Mouse (Mus musculus) brain, embryonic 14.5 days (tissue): ENCODE data around the gene Fank1.

ENCODE experiments used
- CTCF ChIP-seq: fragments of 200-500 bp; IDR thresholded peaks from 2 replicates; pipeline ENCODE4 v1.5.1; 2012; ENCODE audit warnings: inconsistent platforms, mild to moderate bottlenecking, moderate library complexity, borderline replicate concordance; ENCODE audit not compliant: insufficient read depth, insufficient read length; ENCODE audit errors: extremely low read depth
- POLR2A ChIP-seq: fragments of 200-500 bp; IDR thresholded peaks from 2 replicates; pipeline ENCODE4 v1.6.1; 2012; ENCODE audit warnings: mild to moderate bottlenecking, inconsistent platforms, borderline replicate concordance; ENCODE audit not compliant: poor library complexity, insufficient read depth, insufficient read length, severe bottlenecking; ENCODE audit errors: extremely low read depth

- no peak for TF ChIP-seq POLR2A
- no peak for TF ChIP-seq CTCF
These were observed 32.0 kb upstream of the Fank1 start for GRCm38 (mm10) chr7:133744701-133745100.
